Mouse (Mus musculus) midbrain, postnatal 0 days (tissue): ENCODE measurements around the gene Zfp644. TPM values are rescaled to one million over a fixed set of nuclear protein-coding genes. Genes with fewer than 3 reads are reported as not detected.

ENCODE experiments used
- ATAC-seq: fragments of 200-750 bp; cut with Nextera tagmentation; 2 replicates; pipeline ENCODE4 v1.8.0; 2017; ENCODE audit warnings: moderate number of reproducible peaks, mild to moderate bottlenecking, moderate TSS enrichment, moderate library complexity; ENCODE audit not compliant: low FRiP score
- DNase-seq: peaks from one replicate; pipeline ENCODE4 v3.0.0-alpha.2; 2015; ENCODE audit warnings: low spot score
- H3K27ac ChIP-seq: fragments of 300-500 bp; sonication (generic); 2 replicates; pipeline ENCODE4 v1.5.1; 2014; ENCODE audit warnings: low read depth, mild to moderate bottlenecking, low read length, mixed read lengths
- H3K27me3 ChIP-seq: fragments of 300-500 bp; sonication (generic); 2 replicates; pipeline ENCODE4 v1.6.1; 2014; ENCODE audit warnings: low read length, control low read depth, mixed read lengths; ENCODE audit not compliant: insufficient read depth
- H3K36me3 ChIP-seq: fragments of 300-500 bp; sonication (generic); 2 replicates; pipeline ENCODE4 v1.6.1; 2014; ENCODE audit warnings: low read length, control low read depth, mixed read lengths; ENCODE audit not compliant: insufficient read depth
- H3K4me1 ChIP-seq: fragments of 300-500 bp; sonication (generic); 2 replicates; pipeline ENCODE4 v1.6.1; 2014; ENCODE audit warnings: mild to moderate bottlenecking, control low read depth, antibody characterized with exemption, low read length, mixed read lengths; ENCODE audit not compliant: insufficient read depth
- H3K4me2 ChIP-seq: fragments of 300-500 bp; sonication (generic); 2 replicates; pipeline ENCODE4 v1.6.1; 2014; ENCODE audit warnings: low read depth, mild to moderate bottlenecking, low read length, mixed read lengths; ENCODE audit not compliant: poor library complexity, severe bottlenecking
- H3K4me3 ChIP-seq: fragments of 300-500 bp; sonication (generic); 2 replicates; pipeline ENCODE4 v1.5.1; 2014; ENCODE audit warnings: low read depth, mild to moderate bottlenecking, low read length, moderate library complexity
- H3K9ac ChIP-seq: fragments of 300-500 bp; sonication (generic); replicated peaks from 2 replicates; pipeline ENCODE4 v1.6.1; 2014; ENCODE audit warnings: mild to moderate bottlenecking, low read length, moderate library complexity, mixed read lengths; ENCODE audit not compliant: poor library complexity, severe bottlenecking
- H3K9me3 ChIP-seq: fragments of 300-500 bp; sonication (generic); 2 replicates; pipeline ENCODE4 v1.6.1; 2016; ENCODE audit warnings: low read length, control low read depth
- CTCF ChIP-seq: IDR thresholded peaks from 2 replicates; pipeline ENCODE4 v1.5.1; 2016; ENCODE audit warnings: antibody characterized with exemption, mild to moderate bottlenecking
- WGBS: fragments of 180-500 bp; shearing (Covaris S2); extraction: QIAGEN DNeasy Blood & Tissue Kit; methylation state at CpG from one replicate; pipeline ENCODE4 v1.1.7; 2014; 5-methylcytosine and 5-hydroxymethylcytosine counted together
- polyA plus RNA-seq: library from polyadenylated mRNA; unstranded; fragments of >200 nt; fragmentation: Nextera tagmentation; extraction: Ambion mirVana; gene quantifications from 2 replicates; pipeline ENCODE4 v1.2.1, GENCODE M21; 2015
- total RNA-seq: library from RNA; depleted of rRNA; stranded (reverse); fragments of >200 nt; gene quantifications from 2 replicates; pipeline ENCODE4 v1.2.3, GENCODE M21; 2014

Gene Zfp644
- total and polyA plus RNA-seq, 2 experiments from 2014 or later: 72.2 to 89.7 TPM

DNA sequence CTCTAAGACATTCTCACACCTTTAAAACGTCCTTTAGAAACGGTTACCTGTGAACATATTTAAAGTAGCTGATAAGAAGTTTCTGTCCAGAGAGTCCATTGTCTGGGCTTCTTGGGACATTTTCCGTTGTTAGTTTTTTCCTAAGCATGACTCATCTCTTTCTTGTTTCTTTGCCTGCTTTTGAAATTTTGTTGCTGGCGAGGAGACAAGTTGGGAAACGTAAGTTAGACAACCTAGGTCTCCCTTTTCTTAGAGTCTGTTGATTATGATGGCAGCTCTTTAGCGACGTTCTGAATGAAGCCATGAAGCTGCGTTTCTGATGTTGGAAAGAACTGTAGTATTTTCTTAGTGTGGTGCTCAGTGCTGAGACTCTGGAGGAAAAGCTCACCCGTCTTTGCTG is 108.1 kb downstream of the Zfp644 start:
- no peak overlapping the region for H3K9ac ChIP-seq
- no peak for TF ChIP-seq CTCF
- no peaks in the 10 kb centered on the region for H3K9me3 ChIP-seq
- peaks cover 5% of the 10 kb centered on the region; the same call in 1 of the 2 replicates for H3K36me3 ChIP-seq
- H3K4me3 ChIP-seq: no peak overlapping the region
- DNase-seq (no peak), ATAC-seq (no peak)
- 96% methylated on average over 9 of the region's 9 CpGs for WGBS
- no peak overlapping the region for H3K4me2 ChIP-seq
- no peaks in the 10 kb centered on the region for H3K4me1 ChIP-seq
- H3K27me3 ChIP-seq: no peaks in the 10 kb centered on the region
- no peak overlapping the region for H3K27ac ChIP-seq

- TF ChIP-seq CTCF: no peak
- Histone ChIP-seq H3K9me3 (no peaks in the 10 kb centered on the region), H3K4me2 (no peak overlapping the region), H3K27ac (no peak overlapping the region), H3K4me1 (no peaks in the 10 kb centered on the region), H3K4me3 (no peak overlapping the region), H3K36me3 (no peaks in the 10 kb centered on the region), H3K27me3 (peaks cover 3% of the 10 kb centered on the region; the same call in 1 of the 2 replicates), H3K9ac (no peak overlapping the region)
- DNase-seq (no peak), ATAC-seq (no peak)
- 89% methylated on average over 7 of the region's 7 CpGs for WGBS
Measured at GRCm38 (mm10) chr5:106580943-106581342, 116.1 kb downstream of the Zfp644 start.

DNA sequence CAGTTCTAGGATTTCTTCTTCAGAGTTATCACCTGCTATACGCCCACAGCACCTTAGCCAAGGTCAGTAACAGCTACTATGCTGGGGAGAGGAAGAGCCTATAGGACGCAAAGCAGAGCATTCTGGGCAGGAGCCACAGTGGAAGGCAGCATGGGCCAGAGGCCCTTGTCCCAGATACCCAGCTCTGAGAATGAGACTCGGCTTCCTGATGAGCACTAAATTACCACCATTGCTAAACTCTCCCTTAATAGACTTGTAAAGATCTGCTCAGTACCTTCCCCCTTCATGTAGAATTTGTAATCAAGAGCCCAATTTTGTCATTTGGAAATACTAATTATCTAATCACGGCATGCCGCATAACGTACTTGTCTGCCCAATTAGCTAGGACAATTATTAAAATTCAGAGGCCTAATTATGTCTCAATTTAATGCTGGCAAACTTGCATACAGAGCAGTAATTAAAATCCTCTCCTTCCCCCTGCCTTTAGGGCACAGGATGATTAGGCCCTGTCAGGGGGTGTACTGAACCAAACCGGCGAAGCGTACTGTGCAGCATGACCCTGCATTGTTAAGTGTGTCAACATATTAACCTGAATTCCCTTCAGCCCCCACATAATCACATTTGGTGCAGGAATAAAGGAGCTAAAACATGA is 119.7 kb downstream of the Zfp644 start:
- Histone ChIP-seq H3K9ac (no peak overlapping the region), H3K27ac (no peak overlapping the region), H3K27me3 (peaks cover 7% of the 10 kb centered on the region; the same call in 1 of the 2 replicates), H3K4me1 (no peaks in the 10 kb centered on the region), H3K36me3 (no peaks in the 10 kb centered on the region), H3K4me3 (no peak overlapping the region), H3K9me3 (no peaks in the 10 kb centered on the region), H3K4me2 (no peak overlapping the region)
- 50% methylated on average over 9 of the region's 9 CpGs for WGBS
- no peak for TF ChIP-seq CTCF
- peak; percentile 17 for DNase-seq
- ATAC-seq: no peak

GRCm38 (mm10) chr5:106575098-106575497 is 122.0 kb downstream of the Zfp644 start:
- 18% methylated on average over 4 of the region's 4 CpGs for WGBS
- peak overlapping the region; percentile 98 for H3K4me2 ChIP-seq
- TF ChIP-seq CTCF: no peak
- 0 out of 2 replicates have a peak, but pooled peaks cover 4% of the 10 kb centered on the region for H3K27me3 ChIP-seq
- DNase-seq (no peak), ATAC-seq (peak; percentile 50; the same call in 1 of the 2 replicates)
- H3K27ac ChIP-seq: no peak overlapping the region
- H3K4me3 ChIP-seq: peak overlapping the region; percentile 60; the same call in 1 of the 2 replicates
- no peaks in the 10 kb centered on the region for H3K36me3 ChIP-seq
- H3K9me3 ChIP-seq: no peaks in the 10 kb centered on the region
- H3K9ac ChIP-seq: no peak overlapping the region
- H3K4me1 ChIP-seq: no peaks in the 10 kb centered on the region

DNA sequence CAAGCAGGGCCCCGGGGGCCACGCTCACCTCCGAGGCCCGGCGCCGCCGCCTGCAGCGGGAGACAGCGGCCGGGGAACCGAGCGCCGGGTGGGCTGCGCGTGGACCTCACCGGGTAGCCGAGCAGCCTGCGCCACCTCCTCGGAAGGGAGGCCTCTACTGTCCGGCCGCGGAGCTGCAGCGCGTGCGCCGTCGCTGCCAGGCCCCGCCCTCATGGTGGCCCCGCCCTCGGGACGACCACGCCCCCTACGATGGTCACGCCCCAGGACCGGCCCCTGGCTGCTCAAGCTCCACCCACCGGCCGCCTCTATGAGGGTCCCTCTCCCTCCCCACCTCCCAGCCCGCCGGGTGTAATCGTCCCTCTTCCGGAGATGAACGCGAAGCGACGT is 122.5 kb downstream of the Zfp644 start:
- H3K4me3 ChIP-seq: peak overlapping the region; percentile 60
- ATAC-seq: peak; percentile 91
- H3K27ac ChIP-seq: no peak overlapping the region; the same call in 1 of the 2 replicates
- peak overlapping the region; percentile 98 for H3K4me2 ChIP-seq
- H3K9ac ChIP-seq: peak overlapping the region; percentile 76
- H3K9me3 ChIP-seq: no peaks in the 10 kb centered on the region
- no peaks in the 10 kb centered on the region for H3K4me1 ChIP-seq
- peak; percentile 68 for TF ChIP-seq CTCF
- H3K36me3 ChIP-seq: no peaks in the 10 kb centered on the region
- H3K27me3 ChIP-seq: 0 out of 2 replicates have a peak, but pooled peaks cover 4% of the 10 kb centered on the region
- DNase-seq: peak; percentile 80
- under 1% methylated on average over 36 of the region's 45 CpGs for WGBS
